Mouse (Mus musculus) lung, embryonic 16.5 days (tissue): ENCODE data around the gene Ddx59. TPM values are rescaled to one million over a fixed set of nuclear protein-coding genes. Genes with fewer than 3 reads are reported as not detected.

ENCODE experiments used
- ATAC-seq: fragments of 200-750 bp; cut with Nextera tagmentation; 2 replicates; pipeline ENCODE4 v1.8.0; 2017; ENCODE audit warnings: low read depth, mild to moderate bottlenecking, moderate library complexity
- H3K27ac ChIP-seq: fragments of 300-500 bp; sonication (generic); 2 replicates; pipeline ENCODE4 v1.5.1; 2014; ENCODE audit warnings: mild to moderate bottlenecking, control low read depth, low read length
- H3K27me3 ChIP-seq: fragments of 300-500 bp; sonication (generic); 2 replicates; pipeline ENCODE4 v1.6.1; 2014; ENCODE audit warnings: low read depth, low read length, mixed read lengths; ENCODE audit not compliant: control insufficient read depth, insufficient read depth
- H3K36me3 ChIP-seq: fragments of 300-500 bp; sonication (generic); 2 replicates; pipeline ENCODE4 v1.6.1; 2014; ENCODE audit warnings: low read length; ENCODE audit not compliant: control insufficient read depth, insufficient read depth
- H3K4me1 ChIP-seq: fragments of 300-500 bp; sonication (generic); replicated peaks from 2 replicates; pipeline ENCODE4 v1.6.1; 2014; ENCODE audit warnings: low read length, mixed read lengths; ENCODE audit not compliant: control insufficient read depth, insufficient read depth
- H3K4me2 ChIP-seq: fragments of 300-500 bp; sonication (generic); 2 replicates; pipeline ENCODE4 v1.6.1; 2014; ENCODE audit warnings: low read depth, low read length, control low read depth
- H3K4me3 ChIP-seq: fragments of 300-500 bp; sonication (generic); 2 replicates; pipeline ENCODE4 v1.5.1; 2014; ENCODE audit warnings: mild to moderate bottlenecking, low read length, control low read depth
- H3K9ac ChIP-seq: fragments of 300-500 bp; sonication (generic); 2 replicates; pipeline ENCODE4 v1.6.1; 2014; ENCODE audit warnings: low read length, control low read depth
- H3K9me3 ChIP-seq: fragments of 300-500 bp; sonication (generic); 2 replicates; pipeline ENCODE4 v1.6.1; 2016; ENCODE audit warnings: low read length; ENCODE audit not compliant: control insufficient read depth
- WGBS: fragments of 180-500 bp; shearing (Covaris S2); extraction: QIAGEN DNeasy Blood & Tissue Kit; methylation state at CpG from one replicate; pipeline ENCODE4 v1.1.7; 2014; 5-methylcytosine and 5-hydroxymethylcytosine counted together
- polyA plus RNA-seq: library from polyadenylated mRNA; unstranded; fragments of >200 nt; fragmentation: Nextera tagmentation; extraction: Ambion mirVana; gene quantifications from 2 replicates; pipeline ENCODE4 v1.2.1, GENCODE M21; 2015

Ddx59 gene
- polyA plus RNA-seq, 1 experiment from 2014 or later: 17.2 TPM

GRCm38 (mm10) chr1:136395073-136395472 is 20.0 kb upstream of the Ddx59 start:
- no peaks in the 10 kb centered on the region for H3K27me3 ChIP-seq
- H3K9me3 ChIP-seq: no peaks in the 10 kb centered on the region
- H3K27ac ChIP-seq: no peak overlapping the region
- no peaks in the 10 kb centered on the region for H3K4me1 ChIP-seq
- ATAC-seq: no peak
- no peaks in the 10 kb centered on the region for H3K36me3 ChIP-seq
- 42% methylated on average over 5 of the region's 5 CpGs for WGBS
- no peak overlapping the region for H3K4me2 ChIP-seq
- H3K4me3 ChIP-seq: no peak overlapping the region
- H3K9ac ChIP-seq: no peak overlapping the region

DNA sequence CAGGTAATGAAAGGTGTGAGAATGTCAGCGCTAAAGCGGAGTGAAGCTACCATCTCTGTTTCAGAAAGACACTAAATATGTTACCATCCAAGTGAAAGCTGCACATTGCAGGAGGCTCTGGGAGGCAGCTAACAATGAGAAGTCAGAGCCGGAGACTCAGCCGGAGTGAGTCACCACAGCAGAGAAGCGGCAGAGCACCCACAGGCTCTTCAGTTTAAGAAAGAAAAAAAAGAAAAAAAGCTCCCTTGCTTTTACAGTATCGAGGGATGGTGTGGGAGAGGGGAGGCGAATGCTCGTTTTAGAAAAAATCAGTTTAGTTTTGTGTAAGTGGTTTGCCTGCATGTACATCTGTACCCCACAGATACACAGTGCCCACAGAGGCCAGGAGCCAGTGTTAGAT is 13.8 kb upstream of the Ddx59 start:
- Histone ChIP-seq H3K4me3 (no peak overlapping the region), H3K9me3 (no peaks in the 10 kb centered on the region), H3K27ac (no peak overlapping the region), H3K27me3 (no peaks in the 10 kb centered on the region), H3K36me3 (no peaks in the 10 kb centered on the region), H3K4me1 (no peaks in the 10 kb centered on the region), H3K9ac (no peak overlapping the region), H3K4me2 (no peak overlapping the region)
- WGBS: 66% methylated on average over 8 of the region's 8 CpGs
- no peak for ATAC-seq

DNA sequence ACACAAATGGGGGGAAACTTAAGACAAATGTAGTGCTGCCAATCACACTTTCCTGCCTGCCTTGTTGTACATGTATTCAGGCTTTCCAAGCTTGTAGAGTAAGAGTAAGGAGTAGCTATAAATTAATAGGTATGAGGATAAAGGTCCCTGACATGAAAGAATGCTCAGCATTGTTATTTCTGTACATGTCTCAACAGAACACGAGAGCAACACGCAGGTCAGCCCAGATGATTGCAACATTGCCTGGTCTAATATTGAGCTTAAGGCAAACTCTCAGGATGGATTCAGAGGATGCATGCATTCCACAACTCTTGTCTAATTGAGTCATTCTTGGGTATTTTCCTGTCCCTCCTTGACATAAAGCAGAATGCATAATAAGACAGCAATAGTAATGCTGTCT is 5.4 kb upstream of the Ddx59 start:
- WGBS: 88% methylated on average over 2 of the region's 2 CpGs
- no peak for ATAC-seq

GRCm38 (mm10) chr1:136415756-136416126 is 670 bp downstream of the Ddx59 start:
- WGBS: 38% methylated on average over 2 of the region's 2 CpGs
- H3K4me2 ChIP-seq: peak overlapping the region; percentile 62
- no peak for ATAC-seq
- no peaks in the 10 kb centered on the region for H3K9me3 ChIP-seq
- H3K36me3 ChIP-seq: no peaks in the 10 kb centered on the region; the same call in 1 of the 2 replicates
- peak overlapping the region; percentile 81 for H3K4me3 ChIP-seq
- no peak overlapping the region; the same call in 1 of the 2 replicates for H3K27ac ChIP-seq
- no peaks in the 10 kb centered on the region for H3K4me1 ChIP-seq
- no peak overlapping the region for H3K9ac ChIP-seq
- no peaks in the 10 kb centered on the region for H3K27me3 ChIP-seq

More for the DNA sequence above, 5.4 kb upstream of the Ddx59 start:
- no peaks in the 10 kb centered on the region for H3K4me1 ChIP-seq
- H3K36me3 ChIP-seq: no peaks in the 10 kb centered on the region
- no peak overlapping the region for H3K4me3 ChIP-seq
- H3K4me2 ChIP-seq: no peak overlapping the region
- no peaks in the 10 kb centered on the region for H3K27me3 ChIP-seq
- no peak overlapping the region for H3K9ac ChIP-seq
- no peaks in the 10 kb centered on the region for H3K9me3 ChIP-seq
- no peak overlapping the region for H3K27ac ChIP-seq

DNA sequence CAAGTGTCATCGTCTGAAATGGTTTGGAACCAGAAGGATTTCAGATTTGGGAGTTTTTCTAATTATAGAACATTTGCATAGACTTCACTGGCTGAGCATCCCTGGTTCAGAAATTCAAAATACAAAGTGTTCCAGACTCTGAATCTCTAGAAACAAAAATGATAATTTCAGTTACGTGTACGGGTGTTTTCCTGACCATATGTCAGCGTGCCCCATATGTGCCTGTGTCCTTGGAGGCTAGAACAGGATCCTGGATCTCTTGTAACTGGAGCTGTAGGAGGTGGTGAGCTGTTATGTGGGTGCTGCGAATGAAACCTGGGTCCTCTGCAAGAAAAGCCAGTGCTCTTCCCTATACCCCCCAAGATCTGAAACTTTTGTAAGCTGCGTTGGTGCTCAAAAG is 3.3 kb downstream of the Ddx59 start:
- Histone ChIP-seq H3K36me3 (no peaks in the 10 kb centered on the region; the same call in 1 of the 2 replicates), H3K4me2 (no peak overlapping the region), H3K27me3 (no peaks in the 10 kb centered on the region), H3K9me3 (no peaks in the 10 kb centered on the region), H3K4me3 (no peak overlapping the region), H3K9ac (no peak overlapping the region), H3K27ac (no peak overlapping the region), H3K4me1 (no peaks in the 10 kb centered on the region)
- no peak for ATAC-seq
- WGBS: 86% methylated on average over 6 of the region's 6 CpGs

- Histone ChIP-seq H3K9me3 (no peaks in the 10 kb centered on the region), H3K4me3 (no peak overlapping the region), H3K27me3 (no peaks in the 10 kb centered on the region), H3K4me2 (no peak overlapping the region), H3K4me1 (no peaks in the 10 kb centered on the region), H3K36me3 (peaks cover 5% of the 10 kb centered on the region; the same call in 1 of the 2 replicates), H3K27ac (no peak overlapping the region), H3K9ac (no peak overlapping the region)
- no peak for ATAC-seq
- 71% methylated on average over 11 of the region's 11 CpGs for WGBS
Measured at GRCm38 (mm10) chr1:136427166-136427969, 12.3 kb downstream of the Ddx59 start.

DNA sequence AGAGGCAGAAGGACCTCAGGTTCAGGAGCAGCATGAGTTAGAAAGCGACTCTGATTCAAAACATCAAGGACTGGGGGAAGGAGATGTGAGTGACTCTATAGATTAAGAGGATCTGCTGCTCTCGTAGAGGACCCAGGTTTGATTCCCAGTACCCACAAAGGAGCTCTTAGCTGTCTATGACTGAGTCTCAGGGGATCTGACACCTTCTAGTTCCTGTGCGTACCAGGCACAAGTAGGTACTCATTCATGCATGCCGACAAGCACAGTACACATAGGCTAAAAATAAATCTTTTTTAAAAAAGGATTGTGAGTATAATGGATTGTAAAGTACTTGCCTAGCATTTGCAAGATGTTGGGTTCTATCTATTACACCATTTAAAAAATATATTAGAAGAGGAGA is 13.9 kb downstream of the Ddx59 start:
- no peak for ATAC-seq
- Histone ChIP-seq H3K27me3 (no peaks in the 10 kb centered on the region), H3K4me1 (no peaks in the 10 kb centered on the region), H3K4me2 (no peak overlapping the region), H3K9ac (no peak overlapping the region), H3K27ac (no peak overlapping the region), H3K4me3 (no peak overlapping the region), H3K36me3 (peaks cover 7% of the 10 kb centered on the region; the same call in 1 of the 2 replicates), H3K9me3 (no peaks in the 10 kb centered on the region)
- WGBS: 81% methylated on average over 4 of the region's 4 CpGs

GRCm38 (mm10) chr1:136430126-136430818 is 15.2 kb downstream of the Ddx59 start:
- 49% methylated on average over 7 of the region's 7 CpGs for WGBS
- Histone ChIP-seq H3K4me2 (no peak overlapping the region), H3K4me3 (no peak overlapping the region), H3K27ac (no peak overlapping the region), H3K9me3 (no peaks in the 10 kb centered on the region), H3K36me3 (peaks cover 7% of the 10 kb centered on the region; the same call in 1 of the 2 replicates), H3K4me1 (no peaks in the 10 kb centered on the region), H3K9ac (no peak overlapping the region), H3K27me3 (no peaks in the 10 kb centered on the region)
- ATAC-seq: no peak

GRCm38 (mm10) chr1:136440741-136441140 is 25.7 kb downstream of the Ddx59 start:
- Histone ChIP-seq H3K27ac (no peak overlapping the region), H3K9me3 (no peaks in the 10 kb centered on the region), H3K36me3 (peaks cover 2% of the 10 kb centered on the region; the same call in 1 of the 2 replicates), H3K4me1 (peaks cover 2% of the 10 kb centered on the region; the same call in 1 of the 2 replicates), H3K9ac (no peak overlapping the region), H3K4me3 (no peak overlapping the region), H3K27me3 (no peaks in the 10 kb centered on the region), H3K4me2 (no peak overlapping the region)
- WGBS: 76% methylated on average over 7 of the region's 7 CpGs
- no peak for ATAC-seq
